Mouse (Mus musculus) MEL (cell line): Measurements from ENCODE around the gene Ppfibp1. TPM values are rescaled to one million over a fixed set of nuclear protein-coding genes. Genes with fewer than 3 reads are reported as not detected.

Experiments
- DNase-seq: peaks from one replicate; pipeline ENCODE4 v3.0.0; 2011; ENCODE audit warnings: low read depth, low spot score
- H3K27ac ChIP-seq: 2 replicates; pipeline ENCODE4 v1.5.1; 2012; ENCODE audit warnings: low read depth, mild to moderate bottlenecking, control low read depth, low read length, moderate library complexity; ENCODE audit not compliant: control insufficient read depth
- H3K27me3 ChIP-seq, 2 experiments: fragments of 150-350 bp in 1 of 2; sonication (generic) in 1 of 2; 2 replicates each; pipeline ENCODE4 v1.6.1; 2012; ENCODE audit warnings: low read length in 2 of 2, mild to moderate bottlenecking in 2 of 2, improper control_type of control experiment in 1 of 2, moderate library complexity in 1 of 2; ENCODE audit not compliant: insufficient read depth in 2 of 2, control insufficient read depth in 1 of 2
- H3K36me3 ChIP-seq, 2 experiments: 2 replicates each; pipeline ENCODE4 v1.6.1; 2012 to 2014; ENCODE audit warnings: low read length in 2 of 2, improper control_type of control experiment in 1 of 2, inconsistent platforms in 1 of 2, mild to moderate bottlenecking in 1 of 2; ENCODE audit not compliant: insufficient read depth in 2 of 2, control insufficient read depth in 1 of 2
- H3K4me1 ChIP-seq, 2 experiments: fragments of 150-350 bp in 1 of 2; sonication (generic) in 1 of 2; 2 replicates each; pipeline ENCODE4 v1.6.1; 2012; ENCODE audit warnings: low read length in 2 of 2, improper control_type of control experiment in 1 of 2, mild to moderate bottlenecking in 1 of 2; ENCODE audit not compliant: insufficient read depth in 2 of 2, control insufficient read depth in 1 of 2
- H3K4me3 ChIP-seq, 2 experiments: fragments of 150-350 bp in 1 of 2; sonication (generic) in 1 of 2; 2 replicates each; pipeline ENCODE4 v1.5.1; 2012; ENCODE audit warnings: low read depth in 2 of 2, low read length in 2 of 2, mild to moderate bottlenecking in 2 of 2, moderate library complexity in 2 of 2, control low read depth in 1 of 2, improper control_type of control experiment in 1 of 2; ENCODE audit not compliant: control insufficient read depth in 1 of 2, insufficient read depth in 1 of 2
- H3K79me2 ChIP-seq: 2 replicates; pipeline ENCODE4 v1.6.1; 2012; ENCODE audit warnings: mild to moderate bottlenecking, low read length, moderate library complexity; ENCODE audit not compliant: control insufficient read depth, poor library complexity, insufficient read depth
- H3K9ac ChIP-seq: 2 replicates; pipeline ENCODE4 v1.6.1; 2012; ENCODE audit warnings: low read depth, mild to moderate bottlenecking, control low read depth, low read length, moderate library complexity; ENCODE audit not compliant: control insufficient read depth, poor library complexity, severe bottlenecking
- H3K9me3 ChIP-seq: fragments of 150-350 bp; sonication (generic); replicated peaks from 2 replicates; pipeline ENCODE4 v1.6.1; 2012; ENCODE audit warnings: mild to moderate bottlenecking, low read length, improper control_type of control experiment, moderate library complexity; ENCODE audit not compliant: insufficient read depth
- BHLHE40 ChIP-seq: IDR thresholded peaks from 2 replicates; pipeline ENCODE4 v1.6.1; 2012; ENCODE audit warnings: low read depth, mild to moderate bottlenecking, inconsistent platforms, low read length, improper control_type of control experiment, borderline replicate concordance
- CHD2 ChIP-seq: IDR thresholded peaks from 2 replicates; pipeline ENCODE4 v1.6.1; 2011; ENCODE audit warnings: low read length, improper control_type of control experiment
- E2F4 ChIP-seq: IDR thresholded peaks from 2 replicates; pipeline ENCODE4 v1.6.1; 2011; ENCODE audit warnings: low read depth, low read length, improper control_type of control experiment, borderline replicate concordance
- EP300 ChIP-seq, 2 experiments: IDR thresholded peaks; 2 replicates each; pipeline ENCODE4 v1.6.1; 2011; ENCODE audit warnings: improper control_type of control experiment in 2 of 2, low read length in 2 of 2, low read depth in 1 of 2, mild to moderate bottlenecking in 1 of 2
- ETS1 ChIP-seq: IDR thresholded peaks from 2 replicates; pipeline ENCODE4 v1.6.1; 2012; ENCODE audit warnings: low read depth, mild to moderate bottlenecking, inconsistent platforms, low read length, improper control_type of control experiment, moderate library complexity
- GABPA ChIP-seq: IDR thresholded peaks from 2 replicates; pipeline ENCODE4 v1.6.1; 2012; ENCODE audit warnings: low read depth, mild to moderate bottlenecking, inconsistent platforms, low read length, improper control_type of control experiment, moderate library complexity
- GATA1 ChIP-seq: IDR thresholded peaks from 2 replicates; pipeline ENCODE4 v1.6.1; 2011; ENCODE audit warnings: low read depth, low read length, improper control_type of control experiment
- HCFC1 ChIP-seq: IDR thresholded peaks from 2 replicates; pipeline ENCODE4 v1.6.1; 2012; ENCODE audit warnings: low read depth, mild to moderate bottlenecking, inconsistent platforms, low read length, improper control_type of control experiment, moderate library complexity
- MAX ChIP-seq: IDR thresholded peaks from 2 replicates; pipeline ENCODE4 v1.6.1; 2011; ENCODE audit warnings: low read length, improper control_type of control experiment
- MAZ ChIP-seq: IDR thresholded peaks from 2 replicates; pipeline ENCODE4 v1.6.1; 2012; ENCODE audit warnings: low read depth, mild to moderate bottlenecking, inconsistent platforms, low read length, improper control_type of control experiment
- MEF2A ChIP-seq: IDR thresholded peaks from 2 replicates; pipeline ENCODE4 v1.6.1; 2014; ENCODE audit warnings: low read depth, mild to moderate bottlenecking, inconsistent platforms, low read length, improper control_type of control experiment; ENCODE audit not compliant: poor library complexity, insufficient replicate concordance, severe bottlenecking; ENCODE audit errors: extremely low read depth
- MXI1 ChIP-seq: IDR thresholded peaks from 2 replicates; pipeline ENCODE4 v1.6.1; 2011; ENCODE audit warnings: mild to moderate bottlenecking, low read depth, low read length, improper control_type of control experiment
- NELFE ChIP-seq: IDR thresholded peaks from 2 replicates; pipeline ENCODE4 v1.6.1; 2011; ENCODE audit warnings: low read depth, low read length, improper control_type of control experiment
- POLR2A ChIP-seq, 2 experiments: IDR thresholded peaks; 2 replicates each; pipeline ENCODE4 v1.6.1; 2011 to 2012; ENCODE audit warnings: low read length in 2 of 2, mild to moderate bottlenecking in 2 of 2, control low read depth in 1 of 2, improper control_type of control experiment in 1 of 2, low read depth in 1 of 2, moderate library complexity in 1 of 2; ENCODE audit not compliant: control insufficient read depth in 1 of 2, insufficient read depth in 1 of 2, poor library complexity in 1 of 2
- POLR2AphosphoS5 ChIP-seq: IDR thresholded peaks from 2 replicates; pipeline ENCODE4 v1.6.1; 2012; ENCODE audit warnings: low read depth, borderline replicate concordance, mild to moderate bottlenecking, inconsistent platforms, low read length, moderate library complexity, mixed read lengths
- RAD21 ChIP-seq: IDR thresholded peaks from 2 replicates; pipeline ENCODE4 v1.6.1; 2011; ENCODE audit warnings: mild to moderate bottlenecking, low read depth, low read length, improper control_type of control experiment
- TBP ChIP-seq: IDR thresholded peaks from 2 replicates; pipeline ENCODE4 v1.8.0; 2011; ENCODE audit warnings: low read depth, low read length, improper control_type of control experiment
- UBTF ChIP-seq: IDR thresholded peaks from 2 replicates; pipeline ENCODE4 v1.6.1; 2012; ENCODE audit warnings: low read depth, mild to moderate bottlenecking, inconsistent platforms, low read length, improper control_type of control experiment, moderate library complexity, borderline replicate concordance; ENCODE audit not compliant: insufficient read depth
- USF1 ChIP-seq: IDR thresholded peaks from 2 replicates; pipeline ENCODE4 v1.6.1; 2014; ENCODE audit warnings: low read depth, mild to moderate bottlenecking, inconsistent platforms, low read length, improper control_type of control experiment, moderate library complexity
- USF2 ChIP-seq, 2 experiments: IDR thresholded peaks; 2 replicates each; pipeline ENCODE4 v1.6.1; 2011 to 2012; ENCODE audit warnings: improper control_type of control experiment in 2 of 2, low read length in 2 of 2, borderline replicate concordance in 1 of 2, inconsistent platforms in 1 of 2, low read depth in 1 of 2, mild to moderate bottlenecking in 1 of 2; ENCODE audit not compliant: insufficient read depth in 1 of 2
- ZC3H11A ChIP-seq: IDR thresholded peaks from 2 replicates; pipeline ENCODE4 v1.6.1; 2012; ENCODE audit warnings: low read depth, mild to moderate bottlenecking, inconsistent platforms, low read length, improper control_type of control experiment
- ZKSCAN1 ChIP-seq: IDR thresholded peaks from 2 replicates; pipeline ENCODE4 v1.6.1; 2012; ENCODE audit warnings: low read depth, mild to moderate bottlenecking, inconsistent platforms, low read length, improper control_type of control experiment, moderate library complexity
- ZMIZ1 ChIP-seq: IDR thresholded peaks from 2 replicates; pipeline ENCODE4 v1.6.1; 2012; ENCODE audit warnings: low read depth, mild to moderate bottlenecking, inconsistent platforms, low read length, improper control_type of control experiment, moderate library complexity
- polyA plus RNA-seq, 2 experiments: library from polyadenylated mRNA; stranded (reverse) in 1 of 2; unstranded in 1 of 2; fragments of >175 nt in 1 of 2; fragments of >200 nt in 1 of 2; gene quantifications; 2 replicates each; pipeline versions ENCODE4 v1.2.1 to v1.2.4; 2012; ENCODE audit warnings: low replicate concordance in 2 of 2, low read depth in 1 of 2; ENCODE audit not compliant: insufficient read length in 2 of 2, insufficient read depth in 1 of 2, missing spikeins in 1 of 2
- total RNA-seq: library from RNA; depleted of rRNA; stranded (reverse); fragments of 300-350 nt; gene quantifications from 2 replicates; pipeline ENCODE4 v1.2.3, GENCODE M21; 2012

Gene Ppfibp1
- total and polyA plus RNA-seq, 3 experiments, result 12.2 to 14.6 TPM; not detected in 1

DNA sequence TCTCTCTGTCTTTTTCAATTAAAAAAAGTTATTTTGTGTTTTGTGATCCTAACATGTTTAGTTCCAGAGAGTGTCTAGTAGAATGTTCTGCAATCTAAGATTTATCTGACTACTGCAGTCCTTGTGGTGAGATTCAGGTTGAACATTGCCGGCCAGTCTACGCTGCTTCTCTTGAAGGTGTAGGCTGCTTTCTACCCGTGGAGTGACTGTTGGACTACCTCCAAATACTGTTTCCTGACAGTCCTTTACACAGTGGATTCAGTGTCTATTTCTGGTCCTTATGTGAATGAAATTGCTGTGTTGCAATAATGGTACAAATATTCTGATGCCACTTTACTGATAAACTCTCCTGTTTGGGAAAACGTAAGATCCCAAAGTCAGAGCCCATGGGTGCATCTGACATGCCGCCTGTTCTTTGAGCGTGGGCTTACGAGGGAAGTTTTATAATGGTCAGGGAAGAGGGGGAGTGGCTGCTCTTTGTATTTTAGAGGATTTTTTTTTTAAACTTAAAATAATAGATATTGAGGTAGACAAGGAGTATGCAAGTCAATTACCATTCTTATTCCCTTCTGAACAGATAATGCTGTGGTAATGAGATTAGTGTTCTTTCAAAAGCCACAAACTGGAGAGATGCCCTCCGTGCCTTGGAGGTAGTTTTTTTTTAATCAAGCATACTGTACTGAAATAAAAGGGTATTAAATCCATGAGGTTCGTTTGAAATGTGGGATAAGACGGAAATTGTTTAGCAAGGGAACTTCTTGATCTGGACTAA is 61.6 kb downstream of the Ppfibp1 start (continued):
- no peak for TF ChIP-seq ZKSCAN1
- TF ChIP-seq RAD21, result no peak
- TF ChIP-seq ZC3H11A, result no peak
- peak; percentile 74 for TF ChIP-seq GATA1
- no peak for TF ChIP-seq E2F4
- TF ChIP-seq ZMIZ1, result no peak
- TF ChIP-seq UBTF, result no peak
- TF ChIP-seq USF1, result no peak
- TF ChIP-seq GABPA, result no peak
- TF ChIP-seq BHLHE40, result no peak
- TF ChIP-seq MEF2A, result no peak
- TF ChIP-seq USF2 (IDR thresholded peaks at IDR 0.05; ENCODE audit: borderline replicate concordance in 1 of 2, insufficient read depth in 1 of 2, low read depth in 1 of 2, low read length in 2 of 2), result no peak
- no peak for TF ChIP-seq POLR2A (IDR thresholded peaks at IDR 0.05; ENCODE audit: control insufficient read depth in 1 of 2, insufficient read depth in 1 of 2, low read depth in 1 of 2, low read length in 2 of 2, poor library complexity in 1 of 2)
- no peak for TF ChIP-seq POLR2AphosphoS5
- TF ChIP-seq EP300 (IDR thresholded peaks at IDR 0.05; ENCODE audit: low read depth in 1 of 2, low read length in 2 of 2), result peak; percentile 59 to 65; a peak in 3 of 4 replicates
- no peak for TF ChIP-seq HCFC1
- no peak for TF ChIP-seq NELFE
- TF ChIP-seq MAZ, result no peak
- TF ChIP-seq MXI1, result no peak
- TF ChIP-seq CHD2, result no peak
- 0 out of 2 replicates have a peak, but pooled peaks have one; percentile 27 for TF ChIP-seq ETS1

- H3K27ac ChIP-seq, result no peak overlapping the region
- H3K36me3 ChIP-seq, result peaks cover 0 to 43% of the 10 kb centered on the region in 2 experiments; a peak in 2 of 4 replicates
- H3K79me2 ChIP-seq, result no peaks in the 10 kb centered on the region
- no peak overlapping the region for H3K9ac ChIP-seq
- H3K4me3 ChIP-seq, result no peak overlapping the region
- TF ChIP-seq POLR2AphosphoS5 (no peak), POLR2A (IDR thresholded peaks at IDR 0.05; ENCODE audit: control insufficient read depth in 1 of 2, insufficient read depth in 1 of 2, low read depth in 1 of 2, low read length in 2 of 2, poor library complexity in 1 of 2) (no peak), TBP (no peak), MAX (no peak), EP300 (IDR thresholded peaks at IDR 0.05; ENCODE audit: low read depth in 1 of 2, low read length in 2 of 2) (no peak; a peak in 1 of 4 replicates)
- no peaks in the 10 kb centered on the region for H3K27me3 ChIP-seq
- H3K4me1 ChIP-seq, result peaks cover 29 to 36% of the 10 kb centered on the region in 2 experiments
- DNase-seq, result no peak
- no peaks in the 10 kb centered on the region for H3K9me3 ChIP-seq
Observed at GRCm38 (mm10) chr6:146950454-146950832, 62.2 kb downstream of the Ppfibp1 start.
